Mouse (Mus musculus): ENCODE results near the gene Spink8.

Spink8 gene

DNA sequence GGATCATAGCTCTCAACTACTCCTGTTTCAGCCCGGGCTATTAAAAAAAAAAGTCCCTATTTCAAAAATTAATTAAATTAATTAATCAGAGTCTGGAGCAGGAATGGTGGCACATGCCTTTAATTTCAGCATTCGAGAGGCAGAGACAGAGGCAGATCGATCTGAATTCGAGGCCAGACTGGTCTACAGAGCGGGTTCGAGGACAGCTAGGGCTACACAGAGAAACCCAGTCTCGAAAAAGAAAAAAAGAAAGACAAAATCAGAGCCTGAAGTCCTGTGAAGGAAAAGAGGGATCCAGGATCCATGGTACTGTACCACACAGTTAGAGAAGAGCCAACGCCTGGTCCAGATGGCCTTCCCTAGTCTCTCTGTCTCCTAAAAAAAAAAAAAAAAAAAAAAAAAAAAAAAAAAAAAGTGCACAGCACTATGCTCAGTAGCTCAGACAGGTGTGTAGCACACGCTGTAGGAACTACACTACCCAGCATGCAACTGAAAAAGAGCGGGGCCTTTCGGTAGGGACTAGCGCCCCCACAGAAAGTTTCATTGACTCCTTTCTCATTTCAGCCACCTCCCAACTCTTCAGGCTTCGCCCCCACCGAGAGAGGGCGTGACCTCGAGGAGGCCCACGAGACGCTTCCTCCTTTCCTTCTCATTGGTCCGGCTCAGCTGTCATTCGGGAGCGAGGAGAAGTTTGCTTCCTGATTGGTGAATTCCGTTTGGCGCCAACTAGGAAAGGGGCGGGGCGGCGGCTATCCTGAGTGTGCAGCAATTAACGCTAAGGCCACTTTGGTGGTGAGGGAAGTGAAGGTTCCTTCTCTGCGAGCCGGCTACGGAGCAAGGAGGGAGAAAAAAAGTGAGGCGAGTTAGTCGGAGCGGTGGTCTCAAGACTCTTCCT lies 63.0 kb downstream of the Spink8 start, which contains the start of gene Cdc25a:
TSS of gene Cdc25a (plus strand) at position 783 of the 895 bp plus-strand sequence.
- DNase-seq: peak; percentile 96 to 98

DNA sequence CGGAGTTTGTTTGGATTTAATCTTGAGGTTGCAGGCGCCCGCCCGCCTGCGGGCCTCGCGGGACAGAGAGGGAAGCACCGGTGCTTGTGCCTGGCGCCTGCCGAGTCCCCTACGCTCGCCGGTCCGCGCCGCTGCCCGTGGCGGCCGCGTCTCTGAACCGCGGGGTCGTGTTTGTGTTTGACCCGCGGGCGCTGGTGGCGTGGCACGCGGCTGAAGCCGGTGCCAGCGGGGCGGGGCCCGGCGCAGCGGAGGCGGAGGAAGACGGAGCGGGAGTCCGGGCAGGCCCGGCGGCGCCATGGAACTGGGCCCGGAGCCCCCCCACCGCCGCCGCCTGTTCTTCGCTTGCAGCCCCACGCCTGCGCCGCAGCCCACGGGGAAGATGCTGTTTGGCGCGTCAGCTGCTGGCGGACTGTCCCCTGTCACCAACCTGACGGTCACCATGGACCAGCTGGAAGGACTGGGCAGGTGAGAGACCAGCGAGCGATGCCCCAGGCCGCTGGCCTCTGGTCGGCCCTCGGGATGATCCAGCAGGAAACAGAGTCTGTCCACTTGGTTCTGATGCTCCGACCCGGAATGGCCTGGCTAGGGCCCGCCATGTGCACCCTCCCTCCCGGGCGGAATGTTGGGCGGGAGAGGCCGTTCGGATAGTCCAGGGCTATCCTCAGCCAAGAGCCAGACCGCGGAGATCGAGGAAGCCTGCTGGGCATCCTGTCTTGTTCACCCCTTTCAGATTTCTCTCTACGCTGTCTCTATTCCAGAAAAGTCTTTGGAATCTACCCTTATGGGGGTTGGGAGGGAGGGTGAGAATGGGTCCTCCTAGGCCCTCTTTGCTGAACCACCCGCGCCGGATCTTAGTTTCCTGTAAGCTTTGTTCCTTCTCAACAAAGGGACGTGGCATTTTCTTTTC lies 63.9 kb downstream of the Spink8 start:
- DNase-seq: peak; percentile 68 to 73
